Mouse (Mus musculus) testis, adult 2 months (tissue): Measurements from ENCODE around the gene Plcb4. TPM values are rescaled to one million over a fixed set of nuclear protein-coding genes. Genes with fewer than 3 reads are reported as not detected.

Experiments
- H3K27ac ChIP-seq: fragments of 200-500 bp; 2 replicates; pipeline ENCODE4 v1.5.1; 2012; ENCODE audit warnings: low read depth, low read length; ENCODE audit not compliant: control insufficient read depth, insufficient read depth
- H3K27me3 ChIP-seq: fragments of 200-500 bp; 2 replicates; pipeline ENCODE4 v1.6.1; 2012; ENCODE audit warnings: mild to moderate bottlenecking, low read length, moderate library complexity; ENCODE audit not compliant: control insufficient read depth, insufficient read depth
- H3K36me3 ChIP-seq: fragments of 200-500 bp; 2 replicates; pipeline ENCODE4 v1.6.1; 2012; ENCODE audit warnings: mild to moderate bottlenecking, low read length; ENCODE audit not compliant: control insufficient read depth, insufficient read depth
- H3K4me1 ChIP-seq: fragments of 200-500 bp; 2 replicates; pipeline ENCODE4 v1.6.1; 2012; ENCODE audit warnings: low read length; ENCODE audit not compliant: control insufficient read depth, insufficient read depth
- H3K4me3 ChIP-seq: fragments of 200-500 bp; 2 replicates; pipeline ENCODE4 v1.5.1; 2012; ENCODE audit warnings: low read depth, mild to moderate bottlenecking, low read length, moderate library complexity, mixed read lengths; ENCODE audit not compliant: control insufficient read depth
- CTCF ChIP-seq: fragments of 200-500 bp; IDR thresholded peaks from 2 replicates; pipeline ENCODE4 v1.5.1; 2012; ENCODE audit warnings: low read depth, mild to moderate bottlenecking, inconsistent platforms, low read length, moderate library complexity; ENCODE audit not compliant: control insufficient read depth, insufficient read depth, insufficient replicate concordance
- POLR2A ChIP-seq: fragments of 200-500 bp; IDR thresholded peaks from 2 replicates; pipeline ENCODE4 v1.6.1; 2012; ENCODE audit warnings: low read depth, mild to moderate bottlenecking, inconsistent platforms, low read length, moderate library complexity; ENCODE audit not compliant: control insufficient read depth
- polyA plus RNA-seq: library from polyadenylated mRNA; depleted of rRNA; stranded (reverse); fragments of >200 nt; gene quantifications from 2 replicates; pipeline ENCODE4 v1.2.3, GENCODE M21; 2012

Gene Plcb4
- polyA plus RNA-seq, 1 experiment: 12.3 TPM

DNA sequence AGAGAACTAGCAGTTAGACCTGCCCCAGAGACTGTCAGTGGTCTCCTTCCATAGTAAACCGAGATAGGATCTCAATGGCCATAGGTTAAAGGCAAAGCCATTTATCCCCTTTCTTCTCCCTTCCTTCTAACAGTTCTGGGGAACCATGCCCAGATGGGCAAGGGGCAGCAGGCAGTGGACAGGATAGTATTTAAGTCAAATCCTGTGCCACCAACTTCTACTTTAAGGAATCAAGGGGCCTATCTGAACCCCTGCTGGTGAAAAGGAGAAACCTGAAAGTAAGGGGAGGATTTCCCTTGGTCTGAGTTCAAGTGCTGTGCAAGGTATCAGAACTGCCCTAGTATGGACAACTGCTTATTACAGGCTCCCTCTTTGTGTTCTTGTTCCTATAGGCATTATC, 2.9 kb upstream of the Plcb4 start:
- Histone ChIP-seq H3K27me3 (no peaks in the 10 kb centered on the region), H3K27ac (no peak overlapping the region), H3K4me1 (peaks cover 8% of the 10 kb centered on the region), H3K4me3 (no peak overlapping the region), H3K36me3 (no peaks in the 10 kb centered on the region)
- TF ChIP-seq CTCF: no peak

DNA sequence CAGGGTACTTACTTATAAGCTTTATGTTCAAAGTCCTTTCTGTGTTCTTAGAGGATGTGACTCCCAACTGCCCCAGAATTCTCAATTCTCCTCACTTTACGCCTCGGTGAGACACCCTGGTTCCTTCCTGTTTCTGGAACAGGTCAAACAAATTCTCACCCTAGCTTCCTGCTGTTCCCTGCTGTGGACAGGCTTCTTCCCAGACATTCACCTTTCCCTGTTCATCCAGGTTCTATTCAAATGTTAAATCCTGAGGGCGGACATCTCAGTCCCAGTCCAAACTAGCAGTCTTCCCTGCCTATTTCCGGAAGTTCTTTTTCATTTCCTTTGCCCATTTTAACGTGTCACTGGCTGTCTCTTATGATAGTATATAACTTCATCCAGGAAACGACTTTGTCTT, 2.2 kb upstream of the Plcb4 start:
- Histone ChIP-seq H3K4me1 (peaks cover 8% of the 10 kb centered on the region), H3K36me3 (no peaks in the 10 kb centered on the region), H3K27me3 (no peaks in the 10 kb centered on the region), H3K4me3 (no peak overlapping the region), H3K27ac (no peak overlapping the region)
- TF ChIP-seq CTCF (no peak), POLR2A (no peak)

DNA sequence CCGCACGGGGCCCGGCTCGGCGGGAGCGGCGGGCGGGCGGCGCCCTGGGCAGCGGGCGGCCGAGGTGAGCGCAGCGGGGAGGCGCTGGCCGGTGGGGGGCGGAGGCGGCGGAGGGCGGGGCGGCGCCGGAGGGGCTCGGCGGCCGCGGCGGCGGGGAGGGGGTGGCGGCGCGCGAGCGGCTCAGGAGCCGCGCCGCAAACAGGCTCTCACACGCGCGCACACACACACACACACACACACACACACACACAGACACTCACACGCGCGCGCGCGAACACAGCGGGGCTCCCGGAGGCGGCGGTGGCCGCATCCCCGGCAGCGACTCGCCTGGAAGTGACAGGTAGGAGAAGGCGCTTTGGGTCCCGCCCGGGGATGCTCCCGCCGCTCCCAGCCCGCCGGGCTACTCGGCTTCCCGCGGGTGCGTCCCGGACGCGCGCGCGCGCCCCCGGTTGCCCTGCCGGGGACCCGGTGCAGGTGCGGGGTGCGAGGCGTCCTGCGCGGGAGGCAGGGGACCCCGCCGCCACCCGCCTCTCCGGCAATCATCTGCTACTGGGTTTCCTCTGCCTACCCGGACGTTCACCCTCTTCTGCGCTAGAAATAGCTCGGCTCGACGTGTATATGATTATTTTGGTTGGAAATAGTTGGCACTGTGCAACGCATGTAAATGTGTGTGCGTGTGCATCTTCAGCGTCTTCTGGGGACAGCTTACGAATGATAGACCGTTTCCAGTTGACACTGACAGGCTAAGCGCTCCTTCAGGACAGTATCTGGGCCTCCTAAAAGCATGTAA, 775 bp downstream of the Plcb4 start:
- Histone ChIP-seq H3K36me3 (no peaks in the 10 kb centered on the region), H3K4me3 (peak overlapping the region; percentile 88), H3K4me1 (peaks cover 8% of the 10 kb centered on the region), H3K27ac (peak overlapping the region; percentile 73), H3K27me3 (no peaks in the 10 kb centered on the region)
- TF ChIP-seq POLR2A: no peak

DNA sequence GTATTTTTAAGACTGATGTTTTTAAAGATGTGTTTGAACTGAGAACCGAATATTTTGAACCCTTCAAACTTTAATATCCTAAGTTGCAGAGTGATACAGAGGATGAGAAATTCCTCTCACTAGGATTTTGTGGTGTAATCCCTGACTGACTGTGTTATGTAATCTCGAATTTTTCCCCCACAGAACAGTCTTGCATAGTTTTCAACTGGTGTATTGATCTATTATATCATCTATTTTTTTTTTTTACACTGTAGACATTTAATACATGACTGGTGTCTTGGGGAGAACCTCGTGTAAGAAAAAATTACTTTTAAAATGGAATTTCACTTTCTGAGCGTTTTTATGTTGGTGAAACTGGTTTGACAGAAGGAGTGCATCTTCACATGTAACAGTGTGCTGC, 2.0 kb downstream of the Plcb4 start:
- peaks cover 8% of the 10 kb centered on the region for H3K4me1 ChIP-seq
- no peaks in the 10 kb centered on the region for H3K27me3 ChIP-seq
- no peaks in the 10 kb centered on the region for H3K36me3 ChIP-seq
- H3K27ac ChIP-seq: no peak overlapping the region
- H3K4me3 ChIP-seq: no peak overlapping the region
- TF ChIP-seq CTCF: no peak
- TF ChIP-seq POLR2A: no peak

DNA sequence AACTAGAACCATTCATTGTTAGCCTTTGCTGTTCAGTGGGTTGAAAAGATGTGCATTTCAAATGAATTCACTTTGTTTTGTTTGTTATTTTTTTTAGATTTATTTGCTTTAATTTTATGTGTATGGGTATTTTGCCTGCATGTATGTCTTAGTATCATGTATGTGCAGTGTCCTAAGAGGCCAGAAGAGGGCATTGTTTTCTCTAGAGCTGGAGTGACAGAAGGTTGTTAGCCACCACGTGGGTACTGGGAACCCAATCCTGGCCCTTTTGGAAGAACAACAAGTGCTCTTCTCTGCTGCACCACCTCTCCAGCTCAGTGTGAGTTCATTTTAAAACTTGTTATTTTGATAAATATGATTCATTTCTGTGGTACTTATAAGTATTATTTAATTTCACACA, 5.0 kb downstream of the Plcb4 start:
- Histone ChIP-seq H3K27me3 (no peaks in the 10 kb centered on the region), H3K27ac (no peak overlapping the region), H3K4me3 (no peak overlapping the region), H3K36me3 (no peaks in the 10 kb centered on the region), H3K4me1 (peaks cover 5% of the 10 kb centered on the region)
- no peak for TF ChIP-seq CTCF
- TF ChIP-seq POLR2A: no peak

DNA sequence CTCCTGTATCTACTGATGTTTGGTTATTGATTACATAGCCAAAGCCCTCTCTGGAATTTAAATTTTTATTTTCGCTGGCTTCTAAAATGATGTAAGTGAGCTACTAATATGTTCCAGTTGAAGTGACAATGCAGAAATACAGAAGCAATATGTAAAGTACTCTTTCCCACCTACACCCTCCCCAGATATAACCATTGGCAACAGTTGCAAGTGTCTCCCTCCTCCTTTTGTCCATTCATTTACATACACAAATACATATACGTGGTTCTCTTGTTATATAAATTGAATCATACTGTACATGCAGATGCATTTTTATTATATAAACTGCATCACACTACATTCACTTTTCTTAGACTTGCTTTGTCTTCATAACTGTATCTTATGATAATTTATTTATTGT, 8.7 kb downstream of the Plcb4 start:
- Histone ChIP-seq H3K27ac (no peak overlapping the region), H3K36me3 (no peaks in the 10 kb centered on the region), H3K27me3 (no peaks in the 10 kb centered on the region), H3K4me3 (no peak overlapping the region), H3K4me1 (no peaks in the 10 kb centered on the region)
- TF ChIP-seq CTCF (no peak), POLR2A (no peak)

DNA sequence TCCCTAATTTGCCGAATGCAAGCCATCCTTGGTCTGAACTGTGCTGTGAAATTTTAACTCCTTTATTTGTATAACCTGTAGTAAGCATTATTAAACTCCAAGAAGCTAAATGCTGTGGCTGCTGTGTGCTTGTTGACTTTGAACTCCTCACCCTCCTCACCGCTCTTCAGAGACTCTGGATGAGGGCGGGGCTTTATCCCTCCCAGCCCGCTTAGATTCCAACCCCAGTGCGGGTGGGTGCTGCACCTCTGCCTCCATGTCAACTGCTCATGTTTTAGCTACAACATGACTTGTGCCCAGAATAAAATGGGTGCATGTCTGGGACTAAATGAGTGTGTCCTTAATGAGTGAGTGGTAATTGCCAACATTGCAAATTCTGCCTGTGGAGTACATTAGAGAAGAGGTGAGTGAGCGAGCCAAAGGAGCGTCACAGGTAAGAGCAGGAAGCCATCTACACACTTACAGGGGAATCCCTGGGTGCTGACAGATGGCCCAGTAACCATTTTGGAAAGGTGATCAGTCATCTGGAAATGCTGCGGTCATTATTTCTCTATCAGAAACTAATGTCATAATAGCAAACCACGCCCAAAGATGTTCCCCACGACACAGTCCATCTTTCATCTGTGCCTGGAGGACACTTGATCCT, 13.8 kb downstream of the Plcb4 start:
- Histone ChIP-seq H3K27me3 (no peaks in the 10 kb centered on the region), H3K27ac (no peak overlapping the region), H3K36me3 (no peaks in the 10 kb centered on the region), H3K4me3 (no peak overlapping the region), H3K4me1 (no peaks in the 10 kb centered on the region)
- TF ChIP-seq POLR2A (no peak), CTCF (no peak)
